Mouse (Mus musculus) right cerebral cortex, postnatal 25 days (tissue): Measurements from ENCODE around the gene Sh3d19.
A peak's percentile ranks its signal among the peaks of the same experiment; 100 is the strongest.
"Not testable (repeated sequence)": the region's sequence is repeated elsewhere in the genome, so short reads cannot be mapped to it uniquely, and the experiment has no call there.

Source experiments
- DNase-seq: peaks from one replicate; pipeline ENCODE4 v3.0.0; 2022

Sh3d19 gene

DNA sequence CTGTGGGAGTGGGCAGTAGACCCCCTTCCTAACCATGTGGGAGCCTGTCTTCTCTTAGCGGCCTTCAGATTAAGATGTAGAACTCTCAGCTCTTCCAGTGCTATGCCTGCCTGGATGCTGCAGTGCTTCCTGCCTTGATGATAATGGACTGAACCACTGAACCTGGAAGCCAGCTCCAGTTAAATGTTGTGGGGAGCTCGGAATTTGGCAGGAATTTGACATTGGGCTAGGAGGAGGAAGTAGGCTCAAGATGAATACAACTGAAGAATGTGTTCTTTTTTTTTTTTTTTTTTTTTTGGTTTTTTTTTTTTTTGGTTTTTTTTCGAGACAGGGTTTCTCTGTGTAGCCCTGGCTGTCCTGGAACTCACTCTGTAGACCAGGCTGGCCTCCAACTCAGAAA is 10.9 kb downstream of the Sh3d19 start:
- not testable (repeated sequence) for DNase-seq

DNA sequence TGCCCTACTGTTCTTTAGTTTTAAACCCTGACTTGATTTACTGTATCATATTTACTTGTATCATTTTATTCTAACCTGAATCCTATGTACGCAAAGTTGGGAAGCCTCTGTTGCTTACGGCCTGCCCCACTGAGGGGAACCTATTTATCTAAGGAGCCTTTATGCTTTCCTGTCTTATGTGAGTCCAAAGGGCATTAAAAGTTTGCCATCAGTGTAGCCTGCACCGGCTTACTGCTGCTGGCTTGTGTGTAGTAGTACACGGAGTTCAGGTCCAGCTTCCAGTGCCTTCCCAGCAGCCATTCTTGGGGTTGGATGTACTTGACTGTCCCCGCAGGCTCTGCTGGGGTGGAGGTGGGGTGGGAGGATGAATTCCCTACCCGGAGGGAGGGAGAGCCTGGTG is 13.6 kb downstream of the Sh3d19 start:
- DNase-seq = no peak

DNA sequence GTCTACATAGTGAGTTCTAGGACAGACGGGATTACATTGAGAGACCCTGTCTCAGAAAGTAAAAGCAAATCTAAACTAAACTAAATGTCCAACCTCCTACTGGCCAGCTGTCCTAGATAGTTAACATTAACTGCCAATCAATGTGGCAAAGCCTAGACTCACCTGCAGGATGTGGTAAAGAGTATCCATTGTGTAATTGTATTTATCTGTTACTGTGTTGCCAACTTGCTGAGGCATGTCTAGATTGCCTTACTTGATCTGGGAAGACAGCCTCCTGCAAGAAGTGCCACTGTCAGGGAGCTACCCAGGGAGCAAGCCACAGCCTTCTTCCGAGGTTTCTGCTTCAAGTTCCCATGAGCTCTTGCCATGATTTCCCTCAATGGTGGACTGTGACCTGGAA is 16.3 kb downstream of the Sh3d19 start:
- DNase-seq = no peak

DNA sequence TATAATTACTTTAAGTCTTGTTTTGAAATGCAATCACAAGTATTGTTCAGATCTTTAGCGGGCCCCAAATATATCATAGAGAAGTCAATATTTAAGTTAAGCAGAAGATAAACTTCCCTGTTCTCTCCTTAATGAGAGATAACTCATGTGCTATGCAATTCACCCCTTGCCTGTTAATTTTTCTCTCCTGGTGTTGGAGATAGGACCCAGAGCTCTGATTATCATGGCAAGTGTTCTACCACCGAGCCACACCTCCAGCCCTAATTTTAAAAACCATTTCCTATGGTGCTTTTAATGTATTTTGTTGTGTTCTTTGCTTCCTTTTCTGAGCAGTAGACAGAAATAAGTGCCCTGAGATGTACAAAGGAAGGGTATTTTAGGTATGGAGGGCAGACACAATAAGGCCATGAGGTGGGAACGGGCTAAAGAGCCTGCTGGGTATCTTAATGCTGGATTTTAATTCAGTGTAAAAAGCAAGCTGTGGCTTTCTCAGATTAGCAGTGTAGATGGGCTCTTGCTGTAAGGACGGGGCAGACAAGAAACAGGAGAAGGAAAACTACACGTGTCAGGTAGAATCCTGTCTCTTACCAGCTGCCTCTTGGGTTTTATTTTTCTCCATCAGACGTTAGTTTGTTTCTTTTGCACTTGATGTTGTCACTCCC is 20.4 kb downstream of the Sh3d19 start:
- no peak for DNase-seq

DNA sequence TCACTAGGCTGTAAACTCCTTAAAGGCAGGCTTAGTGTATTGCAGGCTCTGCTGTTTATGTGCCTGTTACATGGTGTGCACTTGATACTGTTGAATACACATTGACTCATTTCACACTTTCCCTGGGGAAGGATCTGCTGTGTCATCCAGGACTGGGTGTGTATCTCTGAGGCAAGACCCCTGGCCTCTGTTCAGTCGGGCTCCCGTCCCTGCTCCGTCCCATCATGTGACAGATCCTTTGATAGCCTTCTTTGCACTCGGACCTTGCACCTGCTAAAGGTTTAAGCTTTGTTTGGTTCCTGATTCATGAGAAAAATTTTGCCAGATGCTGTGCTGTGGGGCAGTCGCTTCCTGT is 20.9 kb downstream of the Sh3d19 start:
- no peak for DNase-seq

DNA sequence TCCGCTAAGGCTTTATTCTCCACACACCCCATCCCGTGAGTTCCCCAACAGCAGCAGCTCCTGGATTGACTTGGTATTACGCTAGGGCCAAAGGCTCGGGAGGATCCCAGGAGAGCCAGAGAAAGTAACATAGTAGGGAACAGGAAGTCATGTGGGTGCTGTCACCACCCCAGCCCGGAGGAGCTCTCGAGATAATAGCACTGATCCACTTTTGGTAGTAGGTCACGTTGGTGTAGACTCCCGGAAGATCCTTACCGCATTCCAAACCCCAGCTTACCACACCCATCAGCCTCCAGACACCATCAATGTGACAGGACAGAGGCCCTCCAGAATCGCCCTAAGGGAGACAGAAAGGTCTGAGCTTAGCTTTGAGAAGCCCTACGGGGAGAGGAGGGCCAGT is 22.8 kb downstream of the Sh3d19 start:
- DNase-seq = no peak

DNA sequence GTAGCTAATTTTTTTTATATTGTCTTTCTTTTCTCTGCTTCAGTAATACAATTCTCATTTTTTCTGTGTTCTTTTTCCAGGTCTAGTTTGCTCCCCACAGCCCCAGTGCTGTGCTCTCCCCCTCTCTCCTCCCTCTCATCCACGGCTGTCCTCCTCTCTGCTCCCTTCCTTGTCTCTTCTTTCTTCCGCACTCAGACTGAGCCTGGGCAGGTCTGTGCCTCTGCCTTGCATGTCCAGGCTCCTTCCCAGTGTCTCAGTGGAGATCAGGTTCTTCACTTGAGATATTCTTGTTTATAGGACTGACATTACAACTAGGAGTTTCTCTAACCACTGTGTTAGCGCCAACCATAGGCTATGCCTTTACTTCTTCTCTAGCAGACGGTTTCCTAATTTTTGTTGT is 23.7 kb downstream of the Sh3d19 start:
- DNase-seq = no peak

DNA sequence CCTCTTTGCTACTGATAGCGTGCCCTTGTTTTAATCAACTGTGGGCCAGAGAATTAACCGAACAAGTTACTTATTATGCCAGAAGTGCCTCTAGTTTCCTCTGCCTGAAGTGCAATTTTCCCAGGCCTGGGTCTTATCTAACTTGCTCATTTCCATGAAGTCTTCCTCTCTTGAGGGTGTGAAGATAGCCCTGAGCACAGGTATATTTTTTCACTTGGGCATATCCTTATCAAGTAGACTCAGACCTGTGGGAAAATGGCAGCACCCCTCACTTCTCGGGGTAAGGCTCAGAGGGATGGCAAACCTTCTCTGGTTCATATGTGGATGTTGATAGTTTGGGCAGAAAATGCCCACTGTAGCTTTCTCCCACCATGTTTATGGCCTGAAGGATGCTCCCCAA is 30.4 kb downstream of the Sh3d19 start:
- DNase-seq = no peak

DNA sequence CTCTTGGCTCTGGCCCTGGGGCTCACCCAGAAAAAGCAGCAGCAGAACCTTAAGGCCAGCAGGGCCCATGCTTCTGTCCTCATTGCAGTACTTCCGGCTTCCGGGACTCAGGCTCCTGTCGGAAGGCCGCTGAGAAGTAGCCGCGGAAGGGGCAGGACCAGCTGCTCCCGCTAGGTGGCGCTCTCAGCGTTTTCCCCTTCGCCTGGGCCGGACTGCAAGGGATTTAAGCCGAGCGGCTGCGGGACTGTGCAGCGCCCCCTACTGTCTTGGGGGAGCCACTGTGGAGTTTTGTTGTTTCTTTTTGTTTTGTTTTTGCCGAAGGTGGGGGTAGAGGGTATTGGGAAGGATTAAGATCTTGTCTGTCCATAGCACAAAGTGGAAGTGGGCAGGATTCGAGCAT is 31.5 kb downstream of the Sh3d19 start, which contains the start of gene Prss48:
Gene Prss48, minus strand, starts transcription at position 69 of the 400 bp plus-strand sequence.
- DNase-seq = no peak

DNA sequence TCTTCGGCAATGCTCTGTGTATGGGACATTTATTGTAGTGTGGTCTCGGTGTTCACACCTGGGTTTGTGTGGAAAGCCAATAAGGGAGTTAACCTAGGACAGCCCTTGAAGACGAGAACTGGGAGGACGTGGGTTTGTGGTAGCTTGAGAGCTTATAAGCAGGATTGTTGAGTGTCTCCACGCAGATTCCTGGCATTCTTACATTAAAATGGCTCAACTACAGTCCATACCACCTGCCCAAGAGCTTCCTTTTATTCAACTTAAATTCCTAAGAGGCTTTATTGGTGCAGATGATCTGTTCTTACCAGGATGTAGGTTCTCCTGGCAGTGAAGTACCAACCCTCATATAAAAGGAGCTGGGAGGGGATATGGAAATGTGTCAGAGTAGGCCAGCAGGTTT is 32.0 kb downstream of the Sh3d19 start:
- no peak for DNase-seq

DNA sequence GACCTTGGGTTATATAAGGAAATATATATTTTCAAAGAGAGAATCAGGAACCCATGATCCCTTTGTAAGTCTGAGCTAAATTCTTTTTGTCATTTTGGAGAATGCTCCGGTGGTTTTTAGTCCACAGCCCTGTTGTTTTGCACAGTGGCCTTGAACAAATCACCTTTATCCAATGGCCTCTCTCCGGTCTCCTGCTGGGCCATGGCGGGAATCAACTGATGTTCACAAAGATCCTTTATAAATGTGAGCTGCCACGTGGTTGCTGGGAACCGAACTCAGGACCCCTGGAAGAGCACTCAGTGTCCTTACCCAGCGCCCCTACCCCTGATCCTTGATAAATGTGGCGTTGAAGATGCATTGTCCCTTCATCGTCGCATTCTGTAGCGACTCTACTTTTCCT is 33.8 kb downstream of the Sh3d19 start:
- no peak for DNase-seq

DNA sequence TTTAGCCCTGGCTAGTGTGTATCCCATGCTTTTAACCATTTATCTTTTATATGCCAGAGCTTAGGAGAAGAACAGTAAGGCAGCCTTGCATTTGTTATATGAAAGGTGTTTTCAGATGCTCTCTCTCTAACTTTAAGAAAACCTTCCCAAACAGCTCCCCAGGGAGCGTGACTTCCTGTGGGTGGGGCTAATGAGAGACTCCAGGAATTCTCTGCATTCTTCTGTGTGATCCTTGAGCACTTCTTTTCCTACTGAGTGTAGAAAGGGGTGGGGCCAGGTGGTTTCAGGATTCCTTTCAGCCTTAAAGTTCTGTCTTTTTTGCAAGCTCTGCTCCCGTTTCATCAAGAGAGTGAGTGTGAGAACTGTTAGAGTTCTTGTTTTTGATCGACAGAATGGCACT is 39.7 kb downstream of the Sh3d19 start:
- DNase-seq = no peak

DNA sequence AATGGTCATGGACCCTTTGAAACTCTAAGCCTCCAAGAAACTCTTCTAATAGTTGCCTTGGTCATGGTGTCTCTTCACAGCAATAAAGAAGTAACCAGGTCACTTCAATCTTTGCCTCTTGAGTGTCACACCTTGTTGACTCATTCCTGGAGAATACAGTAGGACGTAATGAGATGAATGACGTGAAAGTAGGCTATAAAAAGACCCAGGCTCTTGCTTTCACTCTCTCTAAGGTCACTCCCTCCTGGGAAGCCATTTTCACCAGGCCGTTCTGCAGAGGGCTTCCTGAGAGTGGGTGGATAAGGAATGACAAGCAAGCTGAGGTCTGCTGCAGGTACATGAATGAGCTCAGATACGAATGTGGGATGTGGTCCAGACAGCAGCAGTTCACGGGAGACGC is 40.5 kb downstream of the Sh3d19 start:
- no peak for DNase-seq

DNA sequence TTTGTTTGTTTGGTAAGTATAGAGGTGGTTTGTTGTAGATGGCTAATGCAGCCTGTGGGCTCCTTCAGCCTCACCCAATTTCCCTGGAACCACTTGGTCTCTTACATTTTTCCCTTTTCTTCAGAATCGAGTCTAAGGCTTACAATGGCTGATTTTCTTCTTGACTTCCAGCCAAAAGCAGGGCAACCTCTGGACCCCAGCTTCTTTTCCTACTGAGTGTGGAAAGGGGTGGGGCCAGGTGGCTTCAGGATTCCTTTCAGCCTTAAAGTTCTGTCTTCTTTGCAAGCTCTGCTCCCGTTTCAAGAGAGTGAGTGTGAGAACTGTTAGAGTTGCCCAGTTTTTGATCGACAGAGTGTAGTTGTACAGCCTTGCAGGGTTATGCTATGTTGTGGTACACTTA is 40.9 kb downstream of the Sh3d19 start:
- DNase-seq = no peak

DNA sequence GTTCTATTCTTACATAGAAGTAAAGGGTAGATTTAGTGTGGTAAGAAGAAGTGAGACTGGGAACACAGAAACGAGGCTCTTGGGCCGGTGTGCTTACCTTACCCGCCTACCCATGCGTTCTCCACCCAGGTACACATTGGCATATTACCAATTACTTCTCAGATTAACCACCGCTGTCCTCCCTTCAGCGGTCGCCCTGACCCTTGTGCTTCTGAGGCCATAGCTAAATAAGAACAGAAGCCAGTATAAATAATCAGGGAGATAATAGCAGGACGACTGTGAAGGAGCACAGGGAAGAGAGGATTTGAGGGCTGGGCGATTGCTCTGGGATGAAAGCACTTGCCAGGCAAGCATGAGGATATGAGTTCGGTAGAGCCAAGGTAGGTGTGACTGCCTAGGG is 42.9 kb downstream of the Sh3d19 start:
- no peak for DNase-seq

DNA sequence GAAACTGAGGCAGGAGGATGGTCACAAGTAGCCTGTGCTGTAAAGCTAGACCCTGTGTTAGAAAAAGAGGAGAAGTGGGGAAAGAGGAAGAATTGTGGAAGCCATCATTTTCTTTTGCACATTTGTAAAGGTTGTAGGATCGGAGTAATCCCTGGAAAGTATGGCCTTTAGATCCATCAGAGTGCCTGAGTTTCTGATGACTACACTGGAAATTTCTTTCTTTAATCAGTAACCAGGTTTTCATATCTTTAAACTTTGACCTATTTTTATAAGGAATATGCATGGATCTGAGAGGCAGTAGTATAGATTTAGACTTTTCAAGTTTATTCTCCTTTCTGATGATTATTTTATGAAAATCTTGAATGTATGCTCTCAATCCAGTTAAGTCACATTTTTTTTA is 46.1 kb downstream of the Sh3d19 start:
- no peak for DNase-seq

DNA sequence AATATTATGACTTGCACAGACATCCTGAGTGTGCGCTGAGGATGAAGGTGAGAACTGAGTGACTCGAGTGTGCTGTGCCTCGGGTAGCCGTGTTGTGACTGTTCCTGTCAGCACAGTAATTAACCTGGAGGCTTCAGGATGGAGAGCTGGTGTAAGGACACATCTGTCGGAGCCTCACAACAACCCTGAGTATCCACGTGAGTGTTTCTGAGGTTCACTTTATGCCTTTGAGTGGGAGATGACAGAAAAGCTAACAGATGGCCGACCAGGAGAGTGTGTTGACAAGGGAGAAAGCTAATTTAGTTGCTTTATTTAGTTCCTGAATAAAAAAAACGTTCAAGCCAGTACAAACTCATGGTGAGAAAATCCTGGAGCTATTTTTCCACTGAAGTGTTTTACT is 46.6 kb downstream of the Sh3d19 start:
- DNase-seq = peak; percentile 34

DNA sequence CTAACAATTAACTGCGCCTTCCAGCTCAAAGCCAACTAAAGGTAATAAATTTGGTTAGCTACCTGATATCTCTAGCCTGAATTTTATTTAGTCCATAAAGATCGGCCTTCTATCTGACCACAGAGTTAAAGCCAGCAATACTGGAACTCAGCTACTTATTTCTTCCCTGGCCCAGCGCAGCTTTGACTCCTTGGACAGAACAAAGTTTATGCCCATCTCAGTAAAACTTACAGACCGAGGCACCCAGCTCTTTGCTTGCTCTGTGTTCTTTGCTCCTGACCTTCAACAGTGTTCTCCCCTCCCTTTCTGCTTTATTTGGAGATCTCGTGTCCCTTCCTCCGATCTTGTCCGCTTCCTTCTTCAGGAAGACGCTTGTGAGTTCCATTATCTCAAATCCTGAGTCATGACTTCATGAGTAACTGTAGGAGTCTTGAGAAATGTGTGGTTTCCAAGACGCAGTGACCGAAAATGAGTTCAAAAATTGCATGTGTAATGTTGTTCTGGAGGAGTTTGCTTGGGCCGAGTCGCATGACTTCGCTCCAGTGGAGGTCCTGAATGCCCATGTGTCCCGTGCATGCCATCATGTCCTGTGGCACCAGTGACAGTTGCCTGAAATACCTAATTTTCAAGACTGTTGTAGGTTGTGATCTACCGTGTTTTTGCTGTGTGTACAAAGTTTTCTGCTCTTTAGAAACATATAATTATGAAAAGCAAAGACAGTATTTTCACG is 50.2 kb downstream of the Sh3d19 start:
- DNase-seq = no peak

DNA sequence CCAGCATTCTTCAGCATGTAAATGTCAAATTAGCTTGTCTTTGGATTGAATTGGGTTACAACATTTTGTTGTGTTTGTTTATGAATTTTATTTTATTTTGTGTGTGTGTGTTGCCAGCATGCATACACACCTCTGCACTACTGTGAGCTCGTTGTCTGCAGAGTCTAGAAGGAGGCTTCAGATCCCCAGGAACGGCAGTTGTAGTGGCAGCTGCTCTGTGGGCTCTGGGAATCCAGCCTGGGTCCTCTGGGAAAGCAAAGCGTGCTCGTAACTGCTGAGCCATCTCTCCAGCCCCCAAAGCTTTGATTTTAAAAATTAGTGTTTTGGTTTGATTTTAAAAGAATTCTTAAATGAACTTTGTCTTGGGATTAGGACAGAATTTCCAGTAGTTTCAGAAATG is 50.7 kb downstream of the Sh3d19 start:
- DNase-seq = no peak

DNA sequence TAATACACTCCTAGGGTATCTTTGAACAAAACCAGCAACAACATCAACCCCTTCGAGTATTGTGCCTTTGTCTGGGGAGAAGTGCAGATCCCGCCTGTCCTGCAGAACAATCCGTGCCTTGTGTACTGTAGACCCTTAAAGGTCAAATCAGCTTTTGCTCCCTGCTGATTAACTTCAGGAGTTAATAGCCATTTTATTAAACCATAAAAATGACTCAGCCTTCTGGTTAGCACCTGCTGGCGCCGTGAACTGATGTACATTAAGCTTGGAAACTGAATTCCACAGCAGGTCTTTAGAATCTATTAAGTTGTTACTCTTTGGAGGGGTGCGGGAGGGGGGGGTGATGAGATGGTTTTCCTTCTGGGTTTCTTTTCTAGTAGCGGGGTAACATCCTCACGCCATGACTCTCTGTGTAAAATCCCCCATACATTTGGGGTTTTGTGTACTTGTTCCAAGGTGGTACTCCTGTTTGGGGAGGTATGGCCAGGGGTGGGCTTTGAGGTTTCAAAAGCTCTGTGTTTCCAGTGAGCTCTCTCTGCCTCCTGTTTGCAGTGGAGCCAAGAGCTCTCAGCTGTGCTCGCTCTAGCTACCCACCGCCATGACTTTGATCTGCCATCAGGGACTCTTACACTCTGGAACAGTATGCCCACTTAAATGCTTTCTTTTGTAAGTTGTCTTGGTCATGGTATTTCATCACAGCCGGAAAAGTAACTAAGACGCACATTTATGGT is 53.3 kb downstream of the Sh3d19 start:
- DNase-seq = no peak

DNA sequence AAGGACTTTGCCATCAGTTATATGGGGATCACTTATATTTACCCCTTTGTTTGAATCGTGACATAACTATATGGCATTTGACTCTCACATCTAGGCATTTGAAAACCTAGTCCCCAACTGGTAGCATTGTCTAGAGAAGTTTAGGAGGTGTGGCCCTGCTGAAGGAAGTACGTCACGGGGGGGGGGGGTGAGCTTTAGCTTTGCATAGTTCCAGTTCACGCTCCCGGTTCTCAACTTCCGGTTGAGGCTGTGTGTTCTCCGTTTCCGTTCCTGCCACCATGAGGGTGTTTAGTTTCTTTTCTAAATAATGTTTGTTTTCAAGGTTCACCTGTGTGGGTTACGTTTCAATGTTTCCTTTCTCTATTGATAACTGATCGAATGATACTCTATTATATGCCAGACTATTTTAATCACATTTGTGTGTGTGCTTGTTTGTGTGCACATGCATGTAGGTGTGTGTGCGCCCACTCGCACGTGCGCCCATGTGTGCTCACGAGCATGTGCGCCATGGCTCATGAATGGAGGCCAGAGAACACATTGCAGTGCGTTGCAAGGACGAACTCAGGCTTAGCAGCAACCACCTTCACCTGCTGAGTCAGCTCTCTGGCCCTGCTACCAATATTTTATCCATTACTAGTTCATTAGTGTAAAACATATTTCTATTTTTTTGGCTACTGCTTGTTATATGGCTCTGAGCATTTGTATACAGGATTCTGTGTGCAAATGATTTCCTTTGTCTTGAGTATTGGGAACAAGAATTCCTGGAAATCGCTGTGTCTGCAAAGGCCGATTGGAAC is 54.6 kb downstream of the Sh3d19 start:
- no peak for DNase-seq

DNA sequence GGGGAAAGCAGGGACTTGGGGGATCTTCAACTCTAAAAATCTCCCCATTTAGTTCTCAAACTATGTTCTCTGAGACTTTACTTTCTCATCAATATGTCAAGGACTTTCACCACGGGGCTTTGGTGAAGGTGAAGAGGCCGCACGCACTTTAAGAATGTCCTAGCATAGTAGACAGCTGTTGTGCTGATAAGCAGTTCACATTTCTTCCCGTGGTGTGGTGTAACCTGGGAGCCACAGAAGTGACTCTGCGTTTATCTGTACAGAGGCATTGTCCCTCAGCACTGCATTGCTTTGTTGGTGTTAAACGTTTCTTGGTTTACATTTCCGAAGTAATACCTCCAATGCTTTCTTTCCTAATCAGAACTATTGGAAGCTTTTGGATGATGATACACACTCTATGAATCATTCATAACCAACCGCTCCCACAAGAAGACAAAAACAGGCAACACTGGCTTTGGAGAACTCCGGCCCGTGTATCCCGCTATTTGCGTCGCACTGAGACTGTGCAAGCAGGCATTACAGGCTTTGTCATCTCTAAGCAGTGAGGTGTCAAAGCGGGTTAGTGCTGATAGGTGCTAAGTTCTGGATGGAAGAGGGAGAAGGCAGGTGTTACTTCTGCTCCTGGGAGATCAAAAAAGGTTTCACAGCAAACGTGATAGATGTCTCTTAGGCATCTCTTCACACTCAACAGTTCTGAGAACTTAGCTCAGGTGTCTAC is 57.9 kb downstream of the Sh3d19 start:
- DNase-seq = no peak

DNA sequence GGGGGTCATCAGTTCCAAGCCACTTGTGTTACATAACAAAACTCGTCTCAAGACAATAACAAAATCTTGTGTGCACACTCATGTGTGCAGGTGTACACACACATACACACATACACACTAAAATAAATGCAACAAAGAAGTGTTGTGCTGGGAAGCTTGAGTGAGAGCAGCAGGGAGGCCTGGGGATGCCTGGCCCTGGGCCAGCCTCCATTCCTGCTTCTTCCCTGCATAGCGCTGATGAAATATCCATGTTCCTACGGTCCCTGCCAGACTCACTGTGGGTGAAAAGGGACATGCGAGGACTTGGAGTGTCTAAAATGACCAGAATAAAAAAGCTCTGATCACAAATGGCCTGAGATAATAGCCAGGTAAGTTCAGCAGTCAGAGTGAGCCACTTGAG is 59.7 kb downstream of the Sh3d19 start:
- no peak for DNase-seq
